Mouse (Mus musculus) monocyte, adult 2 months (primary cell): ENCODE measurements around the gene Atg7.

ENCODE experiments used
- DNase-seq, 2 experiments: peaks; one replicate each; pipeline ENCODE4 v3.0.0; 2022; ENCODE audit warnings: low spot score in 2 of 2, low read depth in 1 of 2

Gene Atg7

GRCm38 (mm10) chr6:114814199-114814881, 171.4 kb downstream of the Atg7 start:
- no peak for DNase-seq

GRCm38 (mm10) chr6:114814882-114815650, 172.2 kb downstream of the Atg7 start:
- no peak for DNase-seq

- no peak for DNase-seq
Measured at GRCm38 (mm10) chr6:114817948-114818347, 175.1 kb downstream of the Atg7 start.

- DNase-seq: no peak
Measured at GRCm38 (mm10) chr6:114818471-114818870, 175.6 kb downstream of the Atg7 start.

- no peak for DNase-seq
Measured at GRCm38 (mm10) chr6:114819971-114820481, 177.1 kb downstream of the Atg7 start.

- no peak for DNase-seq
Measured at GRCm38 (mm10) chr6:114821646-114822045, 178.7 kb downstream of the Atg7 start.

- no peak for DNase-seq
Measured at GRCm38 (mm10) chr6:114826889-114827288, 184.0 kb downstream of the Atg7 start.

DNA sequence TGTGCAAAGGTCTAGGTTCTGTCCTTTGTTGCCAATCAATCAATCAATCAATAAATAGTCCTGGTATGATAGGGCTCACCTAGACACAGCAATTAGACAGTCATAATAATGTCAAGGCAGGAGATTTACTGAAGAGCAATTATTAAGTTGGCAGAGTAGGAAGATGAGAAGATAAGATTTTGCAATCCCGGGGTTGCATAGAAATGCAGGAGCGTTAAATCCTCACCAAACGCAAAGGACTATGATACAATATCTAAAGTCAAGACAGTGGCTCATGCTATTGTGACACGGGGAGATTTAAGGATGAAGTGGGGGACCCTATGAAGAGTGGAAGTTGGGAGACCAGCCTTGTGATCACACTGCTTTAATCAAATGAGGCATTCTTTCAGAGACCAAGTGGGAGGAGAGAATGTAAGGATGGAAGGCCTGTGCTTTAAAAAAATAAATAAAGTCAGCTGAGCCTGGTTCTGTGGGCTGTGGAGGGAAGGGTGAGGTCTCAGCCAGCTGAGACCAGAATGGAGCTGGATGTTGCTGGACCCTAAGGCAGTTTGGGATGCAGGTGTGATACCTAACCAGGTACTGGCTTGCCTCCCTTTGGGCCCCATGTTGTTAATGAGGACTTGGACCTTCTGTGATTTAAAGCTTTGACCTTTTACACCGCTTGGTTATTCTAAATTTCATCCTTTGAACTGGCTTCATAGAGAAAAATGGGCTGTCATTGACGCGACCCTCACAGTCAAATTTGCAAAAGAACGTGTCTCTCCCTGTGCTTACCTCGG, 187.0 kb downstream of the Atg7 start:
- DNase-seq: no peak

DNA sequence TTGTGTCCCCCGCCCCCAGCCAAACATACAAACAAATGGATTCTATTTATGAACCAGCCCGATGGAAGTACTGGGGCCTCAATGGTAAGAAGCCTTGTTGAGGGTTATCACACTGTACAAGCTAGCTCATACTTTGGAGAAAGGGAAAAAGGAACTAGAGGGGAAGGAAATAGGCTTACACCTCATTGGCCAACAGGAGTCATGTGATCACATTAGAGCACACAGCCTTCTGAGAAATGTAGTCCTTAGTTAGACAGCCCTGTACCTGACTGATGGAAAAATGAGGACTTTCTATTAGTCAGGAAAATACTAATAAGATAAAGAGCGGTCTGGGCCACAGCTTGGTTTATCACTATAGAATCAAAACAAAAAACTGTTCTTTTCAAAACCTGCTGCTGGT, 188.9 kb downstream of the Atg7 start:
- no peak for DNase-seq

DNA sequence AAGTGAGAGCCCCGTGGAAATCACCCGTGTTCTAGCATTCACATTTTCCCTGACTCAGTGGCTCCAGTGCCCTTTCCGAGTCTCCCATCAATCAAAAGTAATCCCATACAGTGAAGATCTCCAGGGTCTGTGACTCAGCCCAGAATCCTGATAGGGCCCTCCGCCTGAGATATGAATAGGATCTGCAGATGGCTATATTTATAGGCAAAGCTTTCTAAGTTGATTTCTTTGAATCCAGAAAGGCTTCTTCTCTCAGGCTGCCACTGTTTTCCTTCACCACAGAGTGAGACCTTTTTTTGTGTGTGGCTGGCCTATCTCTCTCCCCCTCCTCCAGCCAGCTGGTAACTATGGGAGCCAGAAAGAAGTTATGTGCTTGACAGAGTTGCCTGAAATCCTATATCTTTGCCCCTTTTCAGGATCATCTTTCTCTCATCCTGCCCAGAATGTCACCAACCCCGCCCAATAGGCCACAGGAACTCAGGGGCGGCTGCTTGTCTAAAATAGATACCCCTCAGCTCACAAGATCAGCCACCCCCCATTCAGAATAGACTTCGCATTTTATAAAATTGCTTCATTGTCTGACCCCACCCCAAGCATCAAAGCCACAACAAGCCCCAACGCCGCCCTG, 190.3 kb downstream of the Atg7 start:
- DNase-seq: no peak

GRCm38 (mm10) chr6:114833791-114834346, 191.0 kb downstream of the Atg7 start:
- DNase-seq: no peak

DNA sequence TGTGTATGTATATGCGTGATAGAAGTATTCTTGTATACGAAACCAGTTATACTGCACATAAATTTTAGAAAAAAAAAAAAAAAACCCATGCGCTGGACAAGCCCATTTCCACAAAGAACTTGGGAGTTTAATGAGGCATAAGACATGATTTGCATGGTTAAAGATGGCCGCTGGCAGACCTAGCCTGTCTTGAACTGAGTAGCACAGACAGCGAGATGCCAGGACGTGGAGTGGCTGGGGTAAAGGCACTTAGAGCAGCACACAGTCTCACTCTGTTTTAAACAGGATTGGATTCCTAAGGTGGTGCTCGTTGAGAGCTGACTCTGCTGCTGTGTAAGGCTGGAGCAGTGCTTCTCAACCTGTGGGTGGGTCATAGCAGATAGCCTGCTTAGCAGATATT, 192.4 kb downstream of the Atg7 start:
- DNase-seq: no peak

- no peak for DNase-seq
Measured at GRCm38 (mm10) chr6:114835752-114836151, 192.9 kb downstream of the Atg7 start.

GRCm38 (mm10) chr6:114836433-114836832, 193.5 kb downstream of the Atg7 start:
- DNase-seq: no peak

DNA sequence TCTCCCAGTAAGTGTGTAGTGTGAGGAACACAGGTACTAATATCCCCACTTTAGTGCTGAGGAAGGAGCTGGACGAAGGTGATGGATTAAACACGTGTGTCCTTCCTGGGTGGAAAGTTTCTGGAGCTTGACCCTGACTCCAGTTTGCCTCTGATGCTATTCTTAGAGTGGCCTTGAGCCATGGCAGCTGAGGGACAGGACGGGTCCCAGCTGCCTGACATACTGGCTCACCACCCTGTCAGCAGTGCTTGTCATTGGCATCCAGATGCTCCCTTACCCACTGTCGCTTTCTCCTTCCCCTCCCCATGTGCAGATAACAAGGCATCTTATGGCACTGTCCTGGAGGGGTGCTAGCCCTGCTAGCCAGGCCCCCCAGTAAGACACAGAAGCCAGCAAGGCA, 196.0 kb downstream of the Atg7 start:
- DNase-seq: no peak

GRCm38 (mm10) chr6:114840012-114840411, 197.1 kb downstream of the Atg7 start:
- no peak for DNase-seq

- DNase-seq: no peak
Measured at GRCm38 (mm10) chr6:114842131-114842530, 199.2 kb downstream of the Atg7 start.

DNA sequence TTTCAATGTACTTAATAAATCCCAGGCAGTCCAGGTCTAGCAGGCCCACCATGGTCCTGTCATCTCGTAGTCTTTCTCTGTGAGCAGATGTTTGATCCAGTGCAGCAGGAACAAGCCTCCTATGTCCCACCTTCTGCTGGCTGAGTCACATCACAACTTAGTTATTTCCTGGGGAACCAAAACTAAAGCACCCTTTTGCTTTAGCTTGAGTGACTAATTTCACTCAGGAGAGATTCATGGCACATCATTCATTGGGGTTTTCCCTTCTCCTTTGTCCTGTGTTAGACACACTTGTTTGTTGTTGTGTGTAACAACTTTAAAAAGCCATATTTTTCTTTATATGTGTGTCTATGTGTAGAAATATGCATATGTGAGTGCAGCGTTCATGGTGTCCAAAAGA, 200.0 kb downstream of the Atg7 start:
- DNase-seq: no peak

DNA sequence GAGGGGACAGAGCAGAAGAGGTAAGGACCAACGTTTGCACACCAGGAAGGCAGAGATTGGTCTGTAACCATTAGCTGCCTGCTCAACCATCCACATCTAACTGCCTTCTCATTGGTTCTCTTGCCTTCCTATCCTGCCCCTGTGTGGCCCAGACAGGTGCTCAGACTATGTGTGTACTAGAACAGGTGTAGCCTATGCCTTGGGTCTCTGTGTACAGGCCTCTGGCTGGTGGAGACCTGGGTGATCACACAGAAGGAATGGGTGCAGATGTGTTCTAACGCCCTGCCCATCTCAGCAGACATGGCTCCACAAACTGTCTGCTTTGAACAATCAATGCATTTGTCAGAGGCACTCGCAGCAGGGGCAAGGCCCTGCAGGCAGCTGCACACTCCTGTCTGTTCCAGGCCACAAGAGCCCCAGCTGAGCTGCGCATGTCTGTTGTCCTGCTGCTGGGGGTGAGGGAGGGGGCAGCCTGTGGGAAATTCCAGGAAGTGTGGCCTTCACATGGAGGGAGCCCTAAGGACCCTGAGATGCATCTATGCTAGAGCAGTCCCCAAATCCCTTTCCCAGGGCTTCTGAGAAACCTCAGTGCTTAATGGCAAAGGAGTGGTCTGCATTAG, 203.4 kb downstream of the Atg7 start:
- no peak for DNase-seq

- no peak for DNase-seq
Measured at GRCm38 (mm10) chr6:114847582-114848174, 204.8 kb downstream of the Atg7 start.
